Mouse (Mus musculus): ENCODE measurements around the gene Ywhag. TPM values are rescaled to one million over a fixed set of nuclear protein-coding genes. Genes with fewer than 3 reads are reported as not detected.

The Ywhag gene
- polyA plus RNA-seq (2016; fragmentation: Nextera tagmentation; extraction: Ambion mirVana), result 410 and 460 TPM in 2 replicates

GRCm38 (mm10) chr5:135934481-135935175 lies at the start of gene Ywhag:
Gene Ywhag (minus strand): TSS chr5:135934616.
- Histone ChIP-seq H3K9ac (peak within 1 kb of the TSS; percentile 97), H3K4me1 (peaks cover 36% of the 10 kb centered on the region), H3K27ac (peak within 1 kb of the TSS; percentile 98), H3K36me3 (replicated peaks) (peaks cover 28% of the 10 kb centered on the region), H3K27me3 (no peaks in the 10 kb centered on the region), H3K4me3 (replicated peaks) (peak within 1 kb of the TSS; percentile 92), H3K9me3 (no peaks in the 10 kb centered on the region), H3K4me2 (peak within 1 kb of the TSS; percentile 65)
- ATAC-seq (ENCODE audit: low FRiP score), result peak; percentile 97
- WGBS, result under 1% methylated on average over 43 of the region's 48 CpGs

- H3K27me3 ChIP-seq, result no peaks in the 10 kb centered on the region
- no peaks in the 10 kb centered on the region for H3K4me1 ChIP-seq
- no peak overlapping the region for H3K4me3 ChIP-seq (replicated peaks)
- H3K27ac ChIP-seq, result no peak overlapping the region
- 41% methylated on average over 6 of the region's 6 CpGs for WGBS
- H3K36me3 ChIP-seq (replicated peaks), result no peaks in the 10 kb centered on the region
- no peak overlapping the region for H3K4me2 ChIP-seq
- ATAC-seq (ENCODE audit: low FRiP score), result no peak; the same call in 1 of the 2 replicates
- no peaks in the 10 kb centered on the region for H3K9me3 ChIP-seq
- no peak overlapping the region for H3K9ac ChIP-seq
These were observed 48.0 kb upstream of the Ywhag start for GRCm38 (mm10) chr5:135982398-135982797.

- Histone ChIP-seq H3K4me1 (no peaks in the 10 kb centered on the region), H3K36me3 (replicated peaks) (no peaks in the 10 kb centered on the region), H3K27me3 (no peaks in the 10 kb centered on the region), H3K4me3 (replicated peaks) (no peak within 1 kb of the TSS), H3K27ac (no peak within 1 kb of the TSS), H3K4me2 (no peak within 1 kb of the TSS), H3K9me3 (no peaks in the 10 kb centered on the region), H3K9ac (no peak within 1 kb of the TSS)
- WGBS, result 86% methylated on average over 8 of the region's 8 CpGs
- no peak for ATAC-seq (ENCODE audit: low FRiP score)
These were observed 45.5 kb upstream of the Ywhag start, which contains the start of gene Zp3 for GRCm38 (mm10) chr5:135979904-135980303. Gene Zp3 (plus strand): TSS chr5:135980099.

GRCm38 (mm10) chr5:135979381-135979780 lies 45.0 kb upstream of the Ywhag start:
- 78% methylated on average over 5 of the region's 5 CpGs for WGBS
- no peaks in the 10 kb centered on the region for H3K36me3 ChIP-seq (replicated peaks)

GRCm38 (mm10) chr5:135975893-135976668 lies 41.7 kb upstream of the Ywhag start:
- Histone ChIP-seq H3K36me3 (replicated peaks) (no peaks in the 10 kb centered on the region), H3K9me3 (no peaks in the 10 kb centered on the region), H3K4me3 (replicated peaks) (no peak overlapping the region), H3K27me3 (no peaks in the 10 kb centered on the region), H3K9ac (no peak overlapping the region), H3K4me2 (no peak overlapping the region), H3K27ac (no peak overlapping the region), H3K4me1 (no peaks in the 10 kb centered on the region)
- ATAC-seq (ENCODE audit: low FRiP score), result no peak
- 92% methylated on average over 8 of the region's 8 CpGs for WGBS

More at GRCm38 (mm10) chr5:135979381-135979780, 45.0 kb upstream of the Ywhag start:
- Histone ChIP-seq H3K9ac (no peak overlapping the region), H3K4me1 (no peaks in the 10 kb centered on the region), H3K27me3 (no peaks in the 10 kb centered on the region), H3K4me2 (no peak overlapping the region), H3K9me3 (no peaks in the 10 kb centered on the region), H3K4me3 (replicated peaks) (no peak overlapping the region), H3K27ac (no peak overlapping the region)
- no peak for ATAC-seq (ENCODE audit: low FRiP score)

GRCm38 (mm10) chr5:135974365-135974764 lies 39.9 kb upstream of the Ywhag start, which contains the start of gene Ssc4d:
Gene Ssc4d (minus strand): TSS chr5:135974531.
- Histone ChIP-seq H3K27ac (no peak within 1 kb of the TSS), H3K36me3 (replicated peaks) (no peaks in the 10 kb centered on the region), H3K4me1 (no peaks in the 10 kb centered on the region), H3K27me3 (no peaks in the 10 kb centered on the region), H3K9me3 (no peaks in the 10 kb centered on the region), H3K4me3 (replicated peaks) (no peak within 1 kb of the TSS), H3K4me2 (no peak within 1 kb of the TSS), H3K9ac (no peak within 1 kb of the TSS)
- ATAC-seq (ENCODE audit: low FRiP score), result no peak
- 20% methylated on average over 9 of the region's 9 CpGs for WGBS

GRCm38 (mm10) chr5:135971876-135972275 lies 37.5 kb upstream of the Ywhag start:
- WGBS, result 88% methylated on average over 7 of the region's 7 CpGs
- no peak for ATAC-seq (ENCODE audit: low FRiP score)
- H3K9ac ChIP-seq, result no peak overlapping the region

GRCm38 (mm10) chr5:135970247-135970646 lies 35.8 kb upstream of the Ywhag start:
- no peak overlapping the region for H3K4me2 ChIP-seq
- ATAC-seq (ENCODE audit: low FRiP score), result no peak
- H3K4me1 ChIP-seq, result peaks cover 4% of the 10 kb centered on the region

More at GRCm38 (mm10) chr5:135971876-135972275, 37.5 kb upstream of the Ywhag start:
- no peak overlapping the region for H3K4me3 ChIP-seq (replicated peaks)
- no peak overlapping the region for H3K27ac ChIP-seq
- H3K4me2 ChIP-seq, result no peak overlapping the region
- no peaks in the 10 kb centered on the region for H3K9me3 ChIP-seq
- H3K4me1 ChIP-seq, result no peaks in the 10 kb centered on the region
- no peaks in the 10 kb centered on the region for H3K27me3 ChIP-seq
- H3K36me3 ChIP-seq (replicated peaks), result no peaks in the 10 kb centered on the region

GRCm38 (mm10) chr5:135968781-135969180 lies 34.4 kb upstream of the Ywhag start:
- no peak overlapping the region for H3K4me3 ChIP-seq (replicated peaks)
- H3K4me2 ChIP-seq, result no peak overlapping the region
- ATAC-seq (ENCODE audit: low FRiP score), result no peak
- peaks cover 4% of the 10 kb centered on the region for H3K4me1 ChIP-seq
- H3K36me3 ChIP-seq (replicated peaks), result no peaks in the 10 kb centered on the region
- H3K27ac ChIP-seq, result no peak overlapping the region
- 61% methylated on average over 1 of the region's 1 CpGs for WGBS
- no peaks in the 10 kb centered on the region for H3K9me3 ChIP-seq
- H3K9ac ChIP-seq, result no peak overlapping the region
- H3K27me3 ChIP-seq, result peaks cover 12% of the 10 kb centered on the region

More at GRCm38 (mm10) chr5:135970247-135970646, 35.8 kb upstream of the Ywhag start:
- no peaks in the 10 kb centered on the region for H3K9me3 ChIP-seq
- no peak overlapping the region for H3K9ac ChIP-seq
- H3K36me3 ChIP-seq (replicated peaks), result no peaks in the 10 kb centered on the region
- WGBS, result 86% methylated on average over 6 of the region's 6 CpGs
- H3K4me3 ChIP-seq (replicated peaks), result no peak overlapping the region
- H3K27ac ChIP-seq, result no peak overlapping the region
- peaks cover 6% of the 10 kb centered on the region for H3K27me3 ChIP-seq

- Histone ChIP-seq H3K4me3 (replicated peaks) (no peak overlapping the region), H3K4me1 (peaks cover 11% of the 10 kb centered on the region), H3K27me3 (peaks cover 12% of the 10 kb centered on the region), H3K9me3 (no peaks in the 10 kb centered on the region), H3K36me3 (replicated peaks) (no peaks in the 10 kb centered on the region), H3K27ac (no peak overlapping the region), H3K9ac (no peak overlapping the region), H3K4me2 (no peak overlapping the region)
- no peak for ATAC-seq (ENCODE audit: low FRiP score)
- 71% methylated on average over 9 of the region's 9 CpGs for WGBS
These were observed 32.5 kb upstream of the Ywhag start for GRCm38 (mm10) chr5:135966866-135967265.

GRCm38 (mm10) chr5:135965501-135965930 lies 31.1 kb upstream of the Ywhag start:
- Histone ChIP-seq H3K4me3 (replicated peaks) (peak overlapping the region; percentile 15; the same call in 1 of the 2 replicates), H3K27me3 (peaks cover 12% of the 10 kb centered on the region), H3K9ac (peak overlapping the region; percentile 30; the same call in 1 of the 2 replicates), H3K9me3 (no peaks in the 10 kb centered on the region), H3K4me1 (peaks cover 17% of the 10 kb centered on the region), H3K36me3 (replicated peaks) (no peaks in the 10 kb centered on the region), H3K4me2 (peak overlapping the region; percentile 41), H3K27ac (no peak overlapping the region)
- WGBS, result 14% methylated on average over 24 of the region's 24 CpGs
- ATAC-seq (ENCODE audit: low FRiP score), result no peak

- Histone ChIP-seq H3K4me3 (replicated peaks) (peak overlapping the region; percentile 59), H3K4me1 (peaks cover 17% of the 10 kb centered on the region), H3K4me2 (peak overlapping the region; percentile 83), H3K27me3 (peaks cover 12% of the 10 kb centered on the region), H3K27ac (peak overlapping the region; percentile 95), H3K36me3 (replicated peaks) (no peaks in the 10 kb centered on the region), H3K9me3 (no peaks in the 10 kb centered on the region), H3K9ac (peak overlapping the region; percentile 88)
- WGBS, result 0% methylated on average over 6 of the region's 6 CpGs
- no peak for ATAC-seq (ENCODE audit: low FRiP score)
These were observed 28.8 kb upstream of the Ywhag start for GRCm38 (mm10) chr5:135963280-135963627.

Measured in forebrain, embryonic 12.5 days (tissue).